Mouse (Mus musculus): ENCODE measurements at regions not wholly inside any gene's neighbourhood (a gene's known extent, or its start where the extent isn't known, plus 50 kb on each side); places are given as distances from the start of the nearest gene placed in this dataset.
"Not testable (repeated sequence)": the region's sequence is repeated elsewhere in the genome, so short reads cannot be mapped to it uniquely, and the experiment has no call there.

DNA sequence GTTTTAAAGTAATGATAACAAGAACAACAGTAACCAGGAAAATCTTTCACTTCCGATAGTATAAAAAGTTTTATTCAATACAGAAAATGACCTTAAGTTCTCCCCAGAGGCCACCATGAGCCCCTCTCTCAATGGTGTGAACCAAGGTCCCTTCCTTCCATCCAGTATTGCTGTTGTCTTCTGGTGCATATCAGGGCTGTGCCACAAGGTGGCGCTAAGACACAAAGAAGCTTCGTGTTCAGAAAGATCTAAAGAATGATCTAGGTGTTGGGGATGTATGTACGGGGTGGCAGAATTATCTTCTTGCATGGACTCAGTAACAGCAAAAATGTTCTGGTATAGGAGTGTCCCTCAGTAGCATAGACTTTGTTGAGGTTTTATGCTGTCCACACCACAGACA is 66.6 kb downstream of the Gm15023 start:
- TF ChIP-seq CTCF (IDR thresholded peaks at IDR 0.05): peak; percentile 47
- not testable (repeated sequence) for TF ChIP-seq POLR2A (IDR thresholded peaks at IDR 0.05; ENCODE audit: insufficient read depth, low read depth, low read length)
